Mouse (Mus musculus) MEL (cell line): Measurements from ENCODE around the gene Tfrc.

ENCODE experiments used
- CTCF ChIP-seq, 3 experiments: IDR thresholded peaks in 2 of 3; conservative IDR thresholded peaks in 1 of 3; 2 replicates each; pipeline ENCODE4 v1.5.1; 2011 to 2012; ENCODE audit warnings: low read length in 3 of 3, low read depth in 2 of 3, mild to moderate bottlenecking in 2 of 3, improper control_type of control experiment in 1 of 3, inconsistent platforms in 1 of 3, mixed read lengths in 1 of 3, moderate library complexity in 1 of 3; ENCODE audit not compliant: control insufficient read depth in 1 of 3, insufficient read depth in 1 of 3, poor library complexity in 1 of 3, severe bottlenecking in 1 of 3
- MAFK ChIP-seq: IDR thresholded peaks from 2 replicates; pipeline ENCODE4 v1.6.1; 2011; ENCODE audit warnings: low read depth, mild to moderate bottlenecking, low read length, improper control_type of control experiment, borderline replicate concordance

GRCm38 (mm10) chr16:32559493-32559892 is 49.2 kb upstream of the Tfrc start:
- no peak for TF ChIP-seq CTCF (IDR thresholded peaks at IDR 0.05 in 2 of 3, conservative IDR thresholded peaks at IDR 0.05 in 1 of 3; ENCODE audit: control insufficient read depth in 1 of 3, insufficient read depth in 1 of 3, low read depth in 2 of 3, low read length in 3 of 3, poor library complexity in 1 of 3, severe bottlenecking in 1 of 3)
- TF ChIP-seq MAFK: no peak
